Mouse (Mus musculus): ENCODE measurements around the gene Asxl2.

GRCm38 (mm10) chr12:3537616-3538015 lies 111.0 kb downstream of the Asxl2 start:
- no peak for TF ChIP-seq CTCF (IDR thresholded peaks at IDR 0.05; ENCODE audit: low read depth)
- TF ChIP-seq EP300 (optimal IDR thresholded peaks at IDR 0.05), result no peak

All from stomach, postnatal 0 days (tissue).